Mouse (Mus musculus): Measurements from ENCODE around the gene Ankrd11.

DNA sequence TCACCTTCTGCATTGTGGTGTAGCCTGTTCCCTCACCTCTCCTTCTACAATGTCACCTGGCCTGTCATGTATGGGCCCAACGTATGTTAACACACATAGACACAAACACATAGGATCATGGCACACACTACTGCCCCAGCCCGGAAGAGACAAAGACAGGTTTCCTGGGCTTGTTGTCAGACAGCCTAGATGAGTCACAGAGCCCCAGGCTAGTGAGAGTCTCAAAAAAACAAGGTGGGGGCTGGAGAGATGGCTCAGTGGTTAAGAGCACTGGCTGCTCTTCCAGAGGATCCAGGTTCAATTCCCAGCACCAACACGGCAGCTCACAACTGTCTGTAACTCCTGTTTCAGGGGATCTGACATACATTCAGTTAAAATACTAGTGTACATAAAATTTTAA lies 163.8 kb downstream of the Ankrd11 start:
- TF ChIP-seq CTCF (IDR thresholded peaks at IDR 0.05) (no peak), EP300 (IDR thresholded peaks at IDR 0.05) (no peak)
